Mouse (Mus musculus) ovary, adult 2 months (tissue): ENCODE measurements around the gene Cts7. TPM values are rescaled to one million over a fixed set of nuclear protein-coding genes. Genes with fewer than 3 reads are reported as not detected.

Experiments used
- polyA plus RNA-seq: library from polyadenylated mRNA; depleted of rRNA; stranded (reverse); fragments of >200 nt; gene quantifications from 2 replicates; pipeline ENCODE4 v1.2.3, GENCODE M21; 2012; rRNA removed

The Cts7 gene
- polyA plus RNA-seq: not detected in 2 replicates

DNA sequence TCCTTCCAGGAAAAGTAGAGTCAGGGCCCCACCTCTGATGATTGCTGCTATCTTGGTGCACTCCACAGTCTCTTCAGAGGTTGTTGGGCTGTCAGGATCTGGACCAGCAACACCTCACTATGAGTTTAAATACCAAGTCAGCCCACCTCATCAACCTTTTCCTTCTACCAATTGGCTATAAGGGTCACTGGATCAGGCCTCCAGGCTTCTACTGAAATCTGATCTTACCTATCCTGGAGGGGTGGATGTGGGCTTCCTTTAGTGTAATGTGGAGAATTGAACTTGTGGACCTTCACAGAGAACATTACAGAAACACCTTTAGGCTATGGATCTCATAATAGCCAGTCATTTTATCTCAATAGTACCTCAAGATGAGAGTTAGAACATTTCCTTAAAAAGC, at the start of gene Cts7:
Cts7 (minus strand) TSS at position 101 of the 400 bp plus-strand sequence.

Other genes starting within 250 kb of the Cts7 start
- gene Ctsr, start 193.9 kb downstream of the Cts7 start, polyA plus RNA-seq: not detected in 2 replicates
- gene Cts6, start 154.8 kb downstream of the Cts7 start, polyA plus RNA-seq: not detected in 2 replicates
- gene Cts8, start 102.8 kb downstream of the Cts7 start, polyA plus RNA-seq: not detected in 2 replicates
- not detected in 2 replicates for gene Gm49398, start 69.4 kb downstream of the Cts7 start, polyA plus RNA-seq
- gene Ctsm, start 183.6 kb upstream of the Cts7 start, polyA plus RNA-seq: not detected in 2 replicates
- not detected in 2 replicates for gene Gm49352, start 210.0 kb upstream of the Cts7 start, polyA plus RNA-seq
- gene Cts3, start 211.9 kb upstream of the Cts7 start, polyA plus RNA-seq: not detected in 2 replicates